Mouse (Mus musculus): ENCODE data around the gene Foxb2. TPM values are rescaled to one million over a fixed set of nuclear protein-coding genes. Genes with fewer than 3 reads are reported as not detected.

Gene Foxb2
- total RNA-seq, 4 experiments from 2014 or later, result not detected

DNA sequence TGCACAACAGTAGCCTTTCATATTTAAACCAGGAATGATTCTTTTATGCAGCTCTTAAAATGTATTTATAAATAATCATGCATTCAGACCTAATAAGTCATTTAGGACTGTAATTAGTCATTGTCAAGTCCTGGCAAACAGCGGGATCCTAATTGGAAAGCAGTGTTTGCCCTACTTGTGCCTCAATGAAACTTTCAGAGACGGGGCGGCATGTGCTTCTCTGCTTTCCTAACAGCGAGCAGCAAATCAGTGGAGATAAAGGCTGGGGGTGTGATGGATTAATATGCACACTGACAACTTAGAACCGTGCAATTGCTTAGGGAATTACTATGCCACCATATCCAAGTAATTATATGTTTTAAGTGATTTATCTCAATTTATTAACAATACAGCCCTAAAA lies 48.4 kb downstream of the Foxb2 start:
- DNase-seq (ENCODE audit: low spot score in 2 of 2), result no peak

Other genes with a start within 250 kb of the Foxb2 start
- 10 to 100 TPM; 63.7 to 78.3 (median 70.5) TPM for gene Vps13a, start 92.9 kb downstream of the Foxb2 start, total RNA-seq (2022)
- 100 to 1,000 TPM in 2 of 4 experiments, 10 to 100 TPM in 2; 89.6 to 103 (median 97.8) TPM for gene Prune2, start 82.3 kb upstream of the Foxb2 start, total RNA-seq (2022)

All from left cerebral cortex, adult 8-10 months (tissue).